ENCODE assay signal across 16 mouse cellular contexts in the genomic region with DNA sequence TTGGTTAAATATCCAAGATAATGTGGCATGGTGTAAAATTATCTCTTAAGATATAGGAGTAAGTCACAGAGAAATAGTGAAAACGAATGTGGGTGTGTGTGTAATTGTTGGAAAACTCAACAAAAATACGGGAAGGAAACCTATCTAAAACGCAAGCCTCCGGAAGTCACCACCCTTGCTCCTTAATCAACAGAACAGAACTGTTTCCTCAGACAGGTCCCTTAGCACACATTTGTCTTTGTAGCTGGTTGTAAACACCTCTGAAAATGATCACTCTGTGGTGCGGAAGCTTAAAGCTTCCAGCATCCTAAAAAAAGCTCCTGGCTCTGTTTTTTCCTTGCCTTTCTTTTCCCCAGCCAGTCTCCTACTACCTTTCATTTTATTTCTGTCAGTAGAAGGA. TPM values are rescaled to one million over a fixed set of nuclear protein-coding genes. Genes with fewer than 3 reads are reported as not detected.
A peak's percentile ranks its signal among the peaks of the same experiment; 100 is the strongest.
DNase-seq lines count a peak whose midpoint lies in the region; TF ChIP-seq lines count a peak whose summit lies in the region.
"Had no signal": no experiment of that assay in that cellular context is flagged by ENCODE, and none has a peak within 500 bp of the region (broad histone marks: within the 10 kb centered on the region; RNA-seq: fewer than 3 reads in every experiment).

No protein-coding gene starts in this region.

- H3K4me3 ChIP-seq in layer of hippocampus, adult 2 months, result no peak overlapping the region
- no peak overlapping the region for H3K4me3 ChIP-seq in embryonic facial prominence, embryonic 10.5 days
- H3K4me3 ChIP-seq: forebrain, embryonic 15.5 days; midbrain, embryonic 13.5 days had no signal

- H3K27me3 ChIP-seq in embryonic facial prominence, embryonic 10.5 days (replicated peaks; ENCODE audit: low read depth, poor library complexity, severe bottlenecking), result no peaks in the 10 kb centered on the region
- H3K27me3 ChIP-seq: forebrain, embryonic 15.5 days; midbrain, embryonic 13.5 days had no signal

- H3K9me3 ChIP-seq in embryonic facial prominence, embryonic 10.5 days, result no peaks in the 10 kb centered on the region
- H3K9me3 ChIP-seq: forebrain, embryonic 15.5 days; midbrain, embryonic 13.5 days had no signal

- WGBS in embryonic facial prominence, embryonic 10.5 days, result 91% methylated on average over 5 of the region's 5 CpGs

- H3K4me1 ChIP-seq in embryonic facial prominence, embryonic 10.5 days, result no peaks in the 10 kb centered on the region
- H3K4me1 ChIP-seq: forebrain, embryonic 15.5 days; midbrain, embryonic 13.5 days had no signal

- peaks cover 11% of the 10 kb centered on the region for H3K36me3 ChIP-seq in embryonic facial prominence, embryonic 10.5 days (replicated peaks)

- DNase-seq in heart, adult 18-20 months, result peak; percentile 42 to 82
- no peak for DNase-seq in heart, postnatal 14 days
- DNase-seq in layer of hippocampus, adult 2 months (ENCODE audit: low spot score in 2 of 2), result no peak
- DNase-seq in layer of hippocampus, adult 11-12 months (ENCODE audit: low spot score), result no peak
- DNase-seq in MEL-GATA-1-ER (ENCODE audit: extremely low read depth, low read depth), result peak; percentile 20
- peak; percentile 16 to 19 for DNase-seq in heart, postnatal 10 days
- no peak for DNase-seq in embryonic facial prominence, embryonic 10.5 days (ENCODE audit: low spot score)
- DNase-seq in layer of hippocampus, postnatal 25 days (ENCODE audit: extremely low spot score in 1 of 2, low spot score in 1 of 2), result no peak
- DNase-seq: adrenal gland, adult 8-10 months; B cell, adult 2 months; cerebellum, adult 8-10 months; thymus, postnatal 14 days had no signal

- H3K27ac ChIP-seq in layer of hippocampus, adult 2 months, result peak overlapping the region; percentile 32; the same call in 1 of the 2 replicates
- no peak overlapping the region for H3K27ac ChIP-seq in embryonic facial prominence, embryonic 10.5 days (replicated peaks)
- H3K27ac ChIP-seq: forebrain, embryonic 15.5 days; hindbrain, postnatal 0 days; midbrain, embryonic 13.5 days; stomach, postnatal 0 days had no signal

- TF ChIP-seq CTCF in layer of hippocampus, adult 2 months (conservative IDR thresholded peaks at IDR 0.05), result no peak

- intact Hi-C loops in heart, postnatal 14 days (cut with DNase I), result no loop called here
- intact Hi-C loops in heart, postnatal 10 days (cut with DNase I), result loop anchor here (2.0 kb wide), 1 partner anchor 26 kb away; no protein-coding TSS in a partner anchor

RNA-seq across cellular contexts. Expression of a gene that starts 29.9 kb away (rescaled TPM):
- 10 to 100 TPM; 43.4 to 44.6 TPM for total RNA-seq in heart, adult 18-20 months (2021)
- total RNA-seq in heart, postnatal 14 days (2021), result 10 to 100 TPM; 41.5 to 43.8 TPM
- total RNA-seq in layer of hippocampus, adult 2 months (2021), result 10 to 100 TPM; 26.1 to 33.3 TPM
- 10 to 100 TPM; 48.8 to 51.9 TPM for total RNA-seq in heart, postnatal 10 days (2021)
- 38.7 and 40.4 TPM in 2 replicates for polyA plus RNA-seq in embryonic facial prominence, embryonic 10.5 days (2016; fragmentation: Nextera tagmentation; extraction: Ambion mirVana)
- total RNA-seq in layer of hippocampus, postnatal 25 days (2021), result 10 to 100 TPM; 24.1 to 25.9 TPM

RNA-seq across cellular contexts. Expression of a gene that starts 30.6 kb away (rescaled TPM):
- total RNA-seq in heart, adult 18-20 months (2021), result 1,000 to 10,000 TPM; 1,761 to 1,766 TPM
- 1,000 to 10,000 TPM; 1,607 to 1,650 TPM for total RNA-seq in heart, postnatal 14 days (2021)
- total RNA-seq in layer of hippocampus, adult 2 months (2021), result 100 to 1,000 TPM; 360 to 363 TPM
- 1,000 to 10,000 TPM; 1,523 to 1,629 TPM for total RNA-seq in heart, postnatal 10 days (2021)
- polyA plus RNA-seq in embryonic facial prominence, embryonic 10.5 days (2016; fragmentation: Nextera tagmentation; extraction: Ambion mirVana), result 805 and 857 TPM in 2 replicates
- total RNA-seq in layer of hippocampus, postnatal 25 days (2021), result 100 to 1,000 TPM; 355 to 408 TPM

RNA-seq across cellular contexts. Expression of a gene that starts 30.9 kb away (rescaled TPM):
- 10 to 100 TPM; 85.1 to 92.0 TPM for total RNA-seq in heart, adult 18-20 months (2021)
- 10 to 100 TPM; 56.8 to 62.4 TPM for total RNA-seq in heart, postnatal 14 days (2021)
- total RNA-seq in layer of hippocampus, adult 2 months (2021), result 10 to 100 TPM; 18.9 to 22.6 TPM
- total RNA-seq in heart, postnatal 10 days (2021), result 10 to 100 TPM; 56.7 to 69.4 TPM
- polyA plus RNA-seq in embryonic facial prominence, embryonic 10.5 days (2016; fragmentation: Nextera tagmentation; extraction: Ambion mirVana), result 9.6 and 14.3 TPM in 2 replicates
- 10 to 100 TPM; 22.4 TPM for total RNA-seq in layer of hippocampus, postnatal 25 days (2021)

Comparison
In these comparisons a context has a peak if more than half of its experiments do, and no peak if none do; other contexts are left out.
1. DNase-seq: peak in heart, adult 18-20 months (2 of 2), MEL-GATA-1-ER (single experiment) and heart, postnatal 10 days (2 of 2); none in heart, postnatal 14 days (0 of 2), layer of hippocampus, adult 2 months (0 of 2), layer of hippocampus, adult 11-12 months (single experiment), embryonic facial prominence, embryonic 10.5 days (single experiment) and layer of hippocampus, postnatal 25 days (0 of 2).